Mouse (Mus musculus): Measurements from ENCODE around the gene Rnf111.

DNA sequence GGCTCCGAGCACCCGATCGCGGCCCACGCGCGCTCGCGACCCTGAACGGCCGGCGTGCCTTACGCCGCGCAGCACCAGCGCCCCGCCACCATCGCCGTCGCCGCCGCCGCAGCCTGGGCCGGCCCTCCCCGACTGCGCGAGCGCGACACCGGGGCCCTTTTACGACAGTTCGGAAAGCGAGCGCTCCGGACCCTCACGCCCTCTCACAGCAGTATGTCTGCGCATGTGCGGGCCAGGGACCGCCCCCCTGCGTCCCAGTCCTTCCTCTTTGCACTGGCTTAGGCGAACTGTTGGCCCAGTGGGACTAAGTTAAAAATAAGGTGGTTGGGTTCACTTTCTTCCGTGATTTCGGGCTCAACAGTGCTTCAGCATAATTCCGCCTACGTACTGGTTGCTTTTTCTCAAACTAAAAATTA, at the start of gene Rnf111:
- TF ChIP-seq CHD2 (IDR thresholded peaks at IDR 0.05; ENCODE audit: low read length) (no peak), SMC3 (IDR thresholded peaks at IDR 0.05; ENCODE audit: low read depth, low read length) (no peak), GABPA (IDR thresholded peaks at IDR 0.05; ENCODE audit: insufficient replicate concordance, low read depth, low read length) (no peak), CTCF (conservative IDR thresholded peaks at IDR 0.05 in 1 of 2, IDR thresholded peaks at IDR 0.05 in 1 of 2; ENCODE audit: low read depth in 2 of 2, low read length in 2 of 2) (no peak), RAD21 (IDR thresholded peaks at IDR 0.05; ENCODE audit: low read depth, low read length) (no peak), SIN3A (IDR thresholded peaks at IDR 0.05; ENCODE audit: low read length) (no peak)
